Mouse (Mus musculus) T-helper 1 cell (primary cell): ENCODE results near the gene Gm20721.

ENCODE experiments used
- in situ Hi-C: fragments of 300-600 bp; cut with MboI, MseI; formaldehyde crosslinking; loops from one replicate; pipeline ENCODE4 v1.15.1; 2025; ENCODE audit warnings: high pct_unique_total_duplicates

The Gm20721 gene

DNA sequence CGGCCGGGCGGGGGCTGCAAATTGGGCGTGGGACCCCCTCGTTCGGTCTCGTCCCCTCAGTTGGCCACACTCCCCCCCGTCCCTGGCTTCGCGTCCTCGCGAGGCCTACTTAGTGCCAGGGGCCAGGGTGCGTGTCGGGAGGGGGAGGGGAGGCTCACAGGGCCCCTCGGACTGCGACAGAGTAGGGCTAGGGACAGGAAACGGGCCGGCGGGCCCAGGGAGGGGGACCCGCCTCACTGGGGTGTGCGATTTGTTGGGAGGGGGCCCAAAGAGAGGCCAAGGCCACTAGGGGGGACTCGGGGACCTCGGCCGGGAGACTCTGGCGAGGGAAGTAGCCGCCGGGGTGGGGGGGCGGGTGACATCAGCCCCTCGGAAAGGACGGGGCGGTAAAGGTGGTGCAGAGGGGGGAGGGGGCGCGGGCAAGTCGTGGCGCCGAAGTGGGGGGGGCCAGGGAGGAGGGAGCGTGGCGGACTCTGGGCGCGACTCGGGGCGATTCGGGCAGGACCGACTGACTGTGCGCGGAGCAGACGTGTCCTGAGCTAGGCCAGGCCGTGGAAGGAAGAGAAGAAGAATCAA, 15.8 kb downstream of the Gm20721 start:
- in situ Hi-C loops = no loop called here

DNA sequence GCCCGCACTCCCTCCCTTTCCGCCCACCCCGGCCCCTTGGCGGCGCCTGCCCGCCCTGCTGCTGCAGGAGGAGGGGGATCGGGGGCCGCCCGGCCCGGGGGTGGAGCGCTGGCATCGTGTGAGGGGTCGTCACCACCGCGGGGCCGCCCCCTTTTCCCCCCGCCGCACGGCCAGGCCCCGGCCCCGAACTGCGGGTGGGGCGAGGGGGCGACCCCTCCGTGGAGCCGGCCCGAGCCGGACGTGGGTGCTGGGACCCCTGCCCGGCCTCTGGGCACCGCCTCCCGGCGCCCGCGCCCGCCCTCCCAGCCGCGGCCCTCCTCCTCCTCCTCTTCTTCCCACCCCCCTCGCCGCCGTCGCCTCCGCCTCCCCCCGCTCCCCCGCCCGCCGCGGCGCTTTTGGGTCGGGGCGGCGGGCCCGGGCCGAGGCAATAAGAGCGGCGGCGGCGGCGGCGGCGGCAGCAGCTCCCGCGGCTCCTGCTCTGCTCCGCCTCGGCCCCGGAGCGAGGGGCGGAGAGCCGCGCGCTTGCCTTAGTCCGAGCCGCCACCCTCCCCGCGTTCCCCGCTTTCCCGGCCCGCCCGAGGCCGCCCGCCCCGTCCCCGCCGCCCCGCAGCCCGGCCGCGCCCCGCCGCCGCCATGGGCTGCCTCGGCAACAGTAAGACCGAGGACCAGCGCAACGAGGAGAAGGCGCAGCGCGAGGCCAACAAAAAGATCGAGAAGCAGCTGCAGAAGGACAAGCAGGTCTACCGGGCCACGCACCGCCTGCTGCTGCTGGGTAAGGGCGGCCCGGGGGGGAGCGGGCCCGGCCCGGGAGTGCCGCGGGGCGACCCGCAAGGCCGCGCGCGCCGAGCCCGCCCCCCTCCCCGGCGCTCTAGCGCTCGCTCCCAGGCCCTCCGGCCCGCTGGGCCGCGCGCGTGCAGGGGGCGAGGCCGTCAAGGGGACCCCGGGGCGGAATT, 16.6 kb downstream of the Gm20721 start:
- in situ Hi-C loops = loop anchor here (10.0 kb wide), 1 partner anchor 125 kb away; the partner anchor contains the start of gene Tubb1

DNA sequence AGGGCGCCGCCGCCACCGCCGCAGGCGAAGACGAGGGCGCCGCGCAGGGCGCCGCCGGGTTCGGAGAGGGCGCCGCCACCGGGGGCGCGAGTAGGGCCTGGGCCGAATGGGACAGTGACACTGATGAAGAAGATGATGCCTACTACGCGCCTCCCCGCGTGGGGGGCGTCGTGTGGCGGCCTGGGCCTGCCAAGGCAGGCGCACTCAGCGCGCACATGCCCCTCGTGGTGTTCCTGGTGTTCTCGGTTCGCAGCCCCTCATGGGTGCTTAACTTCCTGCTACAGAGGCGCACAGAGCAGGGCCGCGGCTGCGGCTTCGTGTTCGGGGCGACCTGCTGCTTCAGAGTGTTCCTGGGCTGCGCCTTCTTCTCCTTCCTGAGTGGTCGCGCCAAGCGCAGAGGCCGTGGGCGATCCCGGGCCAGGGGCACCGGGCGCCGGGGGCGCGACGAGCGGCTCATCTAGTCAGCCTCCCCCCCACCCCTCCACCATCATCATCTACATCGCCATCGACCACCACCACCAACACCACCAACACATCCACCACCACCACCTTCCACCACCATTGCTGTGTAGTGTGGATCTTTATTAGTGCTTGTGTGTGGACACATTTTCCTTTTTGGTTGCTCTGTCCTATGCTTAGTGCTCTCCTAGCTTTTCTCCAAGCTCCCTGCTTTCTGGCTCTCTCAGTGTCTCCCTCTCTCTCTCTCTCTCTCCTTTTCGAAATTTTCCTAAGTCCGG, 17.4 kb downstream of the Gm20721 start:
- in situ Hi-C loops = loop anchor here (10.0 kb wide), 1 partner anchor 126 kb away; the partner anchor contains the start of gene Tubb1

DNA sequence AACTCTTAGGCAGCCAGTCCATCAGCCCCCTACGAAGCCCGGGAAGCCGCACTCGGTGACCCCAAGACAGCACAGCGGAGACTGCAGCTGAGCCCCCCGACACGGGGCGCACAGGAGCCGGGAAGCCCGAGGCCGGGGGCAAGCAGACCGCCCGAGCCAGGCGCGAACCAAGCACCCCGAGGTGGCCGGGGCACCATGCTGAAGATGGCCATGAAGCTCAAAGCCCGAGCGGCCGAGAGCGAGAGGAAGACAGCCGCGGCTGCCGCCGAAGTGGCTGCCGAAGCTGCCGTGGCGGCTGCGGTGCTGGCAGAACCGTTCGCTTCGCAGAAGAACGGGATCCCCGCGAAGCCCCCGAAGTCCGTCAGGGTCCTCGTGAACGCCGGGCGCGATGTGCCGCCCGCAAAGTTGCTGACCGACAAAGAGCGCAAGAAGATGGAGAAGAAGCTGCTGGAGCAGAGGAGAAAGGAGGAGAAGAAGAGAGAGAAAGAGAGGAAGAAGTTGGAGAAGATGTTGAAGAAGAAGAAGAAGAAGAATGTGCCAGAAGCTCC, 18.1 kb downstream of the Gm20721 start:
- in situ Hi-C loops = loop anchor here (10.0 kb wide), 1 partner anchor 126 kb away; the partner anchor contains the start of gene Tubb1

DNA sequence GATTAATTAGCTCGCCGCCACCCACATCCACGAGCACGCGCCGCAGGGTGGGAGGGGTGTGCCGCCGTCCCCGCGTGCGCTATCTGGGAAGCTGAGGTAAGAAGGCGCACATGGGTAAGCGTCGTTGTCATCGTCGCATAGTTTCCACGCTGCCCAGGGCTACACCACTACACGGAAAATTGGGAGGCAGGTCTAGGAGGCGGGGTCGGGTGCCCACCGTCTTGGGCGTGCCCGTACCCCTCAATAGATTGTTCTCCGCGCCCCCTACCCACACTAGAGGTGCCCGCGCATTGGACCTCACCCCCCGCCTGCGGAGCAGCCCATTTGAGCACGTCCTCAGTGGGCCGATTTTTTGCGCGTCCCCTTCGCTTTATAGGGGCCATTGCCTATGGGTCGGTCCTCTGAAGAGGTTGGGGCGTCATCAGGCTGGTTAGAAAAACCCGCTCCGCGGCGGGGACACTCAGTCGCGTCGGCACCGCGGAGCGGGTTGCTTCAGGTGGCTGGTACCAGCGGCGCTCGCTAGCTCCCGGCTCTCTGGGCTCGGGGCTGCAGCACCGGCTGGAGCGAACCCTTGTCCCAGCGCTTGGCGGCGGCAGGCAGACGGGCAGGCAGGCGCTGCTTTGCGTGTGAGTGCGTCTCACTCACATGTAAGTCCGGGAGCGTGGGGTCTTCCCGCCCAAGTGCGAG, 19.1 kb downstream of the Gm20721 start:
- in situ Hi-C loops = loop anchor here (10.0 kb wide), 1 partner anchor 127 kb away; the partner anchor contains the start of gene Tubb1

DNA sequence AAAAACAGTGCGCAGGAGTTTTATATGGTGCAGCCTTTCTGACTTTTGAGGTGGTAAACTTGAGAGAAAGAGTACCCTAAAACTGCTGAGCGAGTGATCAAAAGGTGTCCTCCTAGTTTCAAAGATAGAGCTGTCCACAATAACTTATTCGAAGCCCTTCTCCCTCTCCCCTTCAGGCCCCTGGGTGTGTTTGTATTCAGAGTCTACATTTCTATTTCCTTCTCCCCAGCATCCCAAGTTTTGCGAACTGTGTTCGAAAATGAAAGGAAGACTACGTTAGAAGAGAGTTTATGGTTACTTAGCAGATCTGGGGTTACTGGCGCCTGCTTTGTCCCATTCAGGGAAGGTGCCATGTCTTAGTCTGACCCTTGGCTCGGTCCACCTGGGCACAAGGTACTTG, 20.0 kb downstream of the Gm20721 start:
- in situ Hi-C loops = loop anchor here (10.0 kb wide), 1 partner anchor 128 kb away; the partner anchor contains the start of gene Tubb1

DNA sequence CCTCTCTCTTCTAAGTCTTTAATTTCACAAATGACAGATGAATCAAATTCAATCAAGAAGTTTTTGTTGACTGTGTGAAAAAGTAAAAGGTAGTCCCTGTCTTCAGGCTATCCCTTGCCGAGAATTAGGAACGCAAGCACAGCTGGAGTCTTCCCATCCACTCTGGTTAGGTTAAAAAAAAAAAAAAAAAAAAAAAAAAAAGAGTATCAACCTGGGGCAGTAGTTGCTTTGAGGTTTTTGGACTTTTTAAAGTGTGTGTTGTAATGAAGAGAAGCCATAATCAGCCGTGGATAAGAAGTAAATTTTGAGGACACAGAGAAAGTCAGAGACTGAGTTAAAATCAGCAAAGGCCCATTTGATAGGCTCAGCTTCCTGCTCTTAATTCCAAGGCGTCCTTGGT, 20.5 kb downstream of the Gm20721 start:
- in situ Hi-C loops = loop anchor here (10.0 kb wide), 1 partner anchor 129 kb away; the partner anchor contains the start of gene Tubb1

DNA sequence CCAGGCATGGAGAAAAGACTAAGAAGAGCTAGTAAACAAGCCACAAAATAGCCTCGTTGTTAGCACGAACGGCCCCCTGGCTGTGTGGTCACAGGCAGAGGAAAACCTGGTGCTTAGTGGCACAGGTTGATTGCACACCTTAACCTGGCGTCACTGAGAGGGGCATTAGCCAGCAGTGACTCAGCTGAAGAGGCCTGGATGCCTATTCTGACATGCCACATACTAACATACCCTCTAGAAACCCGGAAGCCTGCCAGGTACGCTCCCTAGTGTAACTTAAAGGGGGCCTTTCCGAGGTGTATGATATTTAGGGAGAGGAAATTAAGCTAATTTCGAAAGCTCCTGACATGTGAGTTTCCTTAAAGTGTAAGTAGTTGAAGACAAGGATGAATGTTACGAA, 29.9 kb downstream of the Gm20721 start:
- in situ Hi-C loops = loop anchor here (5.0 kb wide), 2 partner anchors 86 to 356 kb away; no protein-coding TSS in a partner anchor

DNA sequence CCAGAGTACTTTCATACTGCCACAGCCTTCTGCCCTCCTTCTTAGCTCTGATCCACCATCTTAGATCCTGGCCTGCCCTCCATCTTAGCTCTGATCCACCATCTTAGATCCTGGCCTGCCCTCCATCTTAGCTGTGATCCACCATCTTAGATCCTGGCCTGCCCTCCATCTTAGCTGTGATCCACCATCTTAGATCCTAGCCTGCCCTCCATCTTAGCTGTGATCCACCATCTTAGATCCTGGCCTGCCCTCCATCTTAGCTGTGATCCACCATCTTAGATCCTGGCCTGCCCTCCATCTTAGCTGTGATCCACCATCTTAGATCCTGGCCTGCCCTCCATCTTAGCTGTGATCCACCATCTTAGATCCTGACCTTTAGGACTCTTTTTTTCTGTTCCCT, 31.1 kb downstream of the Gm20721 start:
- in situ Hi-C loops = loop anchor here (5.0 kb wide), 2 partner anchors 87 to 357 kb away; no protein-coding TSS in a partner anchor

DNA sequence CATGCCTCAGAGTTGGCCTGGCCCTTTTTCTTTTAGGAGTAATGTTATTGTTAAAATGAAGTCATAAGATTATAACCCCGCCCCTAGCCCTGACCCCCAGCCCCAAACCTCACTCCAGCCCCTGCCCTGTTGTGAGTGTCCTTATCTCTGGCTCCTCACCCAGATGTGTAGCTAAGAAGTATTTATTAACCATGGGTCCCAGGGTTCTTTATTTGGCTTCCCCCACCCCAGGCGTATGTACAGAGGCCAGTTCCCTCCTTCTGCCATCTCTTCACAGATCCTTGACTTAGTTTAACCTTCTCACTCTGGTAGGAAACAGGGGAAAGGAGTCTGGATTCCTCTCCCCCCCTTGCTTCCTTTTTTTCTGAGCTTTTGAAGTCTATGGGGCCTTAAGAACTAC, 33.9 kb downstream of the Gm20721 start:
- in situ Hi-C loops = no loop called here

DNA sequence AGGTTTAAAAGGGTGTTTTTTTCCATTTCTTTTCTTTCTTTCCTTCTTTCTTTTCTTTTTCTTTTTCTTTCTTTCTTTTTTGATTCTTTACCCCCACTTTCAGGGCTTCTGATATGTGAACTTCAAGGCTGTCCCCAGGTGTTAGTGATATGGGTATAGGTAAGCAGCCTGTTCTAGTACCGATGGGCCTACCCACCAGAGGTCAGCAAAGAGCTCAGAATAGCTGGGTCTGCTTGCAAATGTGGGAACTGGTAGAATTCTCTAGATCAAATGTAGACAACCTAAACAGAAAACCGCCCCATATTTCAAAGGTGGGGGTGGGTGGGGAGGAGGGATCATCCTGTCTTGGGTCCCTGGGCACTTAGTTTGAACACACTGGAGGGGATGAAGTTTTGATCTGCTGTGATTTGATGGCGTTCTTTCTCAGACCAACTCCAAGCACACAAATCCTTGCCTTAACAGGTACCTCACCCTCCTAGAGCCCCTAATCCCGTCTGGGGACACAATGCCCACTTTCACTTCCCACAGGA, 34.3 kb downstream of the Gm20721 start:
- in situ Hi-C loops = no loop called here

DNA sequence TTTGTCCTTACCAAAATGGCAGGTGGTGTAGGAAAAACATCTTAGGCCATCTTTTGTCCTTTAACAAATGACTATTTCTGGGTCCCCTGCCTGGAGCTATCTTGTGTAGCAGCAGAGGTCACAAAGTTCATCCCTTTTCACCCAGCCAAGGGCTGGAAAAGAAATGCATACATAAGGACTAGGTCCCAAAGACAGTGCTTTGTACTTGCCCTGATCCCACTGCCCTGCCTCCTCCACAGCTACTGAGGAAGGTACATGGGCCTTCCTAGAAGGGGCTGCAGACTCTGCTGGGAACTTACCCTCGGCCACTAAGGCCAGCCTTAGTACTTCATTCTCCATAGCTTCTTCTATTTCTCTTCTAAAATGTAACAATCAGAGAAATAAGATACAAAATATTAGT, 34.9 kb downstream of the Gm20721 start:
- in situ Hi-C loops = no loop called here

DNA sequence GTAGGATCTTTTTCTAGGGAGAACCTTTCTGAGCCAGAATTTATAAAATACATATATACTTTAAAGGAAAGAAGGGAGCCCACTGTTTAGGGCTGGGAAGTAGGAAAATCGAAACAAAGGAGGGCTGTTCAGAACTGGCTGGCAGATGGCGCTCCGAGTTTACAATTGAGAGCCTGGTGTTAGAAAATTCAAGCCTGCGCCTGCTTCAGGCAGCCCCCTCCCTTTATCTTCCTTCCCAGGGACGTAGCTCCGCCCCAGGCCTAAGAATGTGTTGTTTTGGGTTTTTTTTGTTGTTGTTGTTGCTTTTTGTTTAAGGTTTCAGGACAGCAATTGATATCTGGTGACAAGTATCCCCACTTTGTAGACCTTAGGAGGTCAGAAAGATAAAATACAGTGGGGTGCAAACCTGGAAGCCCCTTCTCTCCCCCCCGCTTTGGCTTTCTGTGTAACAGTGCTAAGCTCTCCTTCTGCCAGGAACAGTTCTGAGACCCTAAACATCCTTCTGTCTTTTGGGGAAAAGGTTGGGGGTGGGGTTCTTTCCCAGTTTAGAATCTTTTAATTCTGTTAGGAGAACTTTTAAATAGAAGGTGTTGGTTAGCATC, 35.5 kb downstream of the Gm20721 start:
- in situ Hi-C loops = no loop called here

DNA sequence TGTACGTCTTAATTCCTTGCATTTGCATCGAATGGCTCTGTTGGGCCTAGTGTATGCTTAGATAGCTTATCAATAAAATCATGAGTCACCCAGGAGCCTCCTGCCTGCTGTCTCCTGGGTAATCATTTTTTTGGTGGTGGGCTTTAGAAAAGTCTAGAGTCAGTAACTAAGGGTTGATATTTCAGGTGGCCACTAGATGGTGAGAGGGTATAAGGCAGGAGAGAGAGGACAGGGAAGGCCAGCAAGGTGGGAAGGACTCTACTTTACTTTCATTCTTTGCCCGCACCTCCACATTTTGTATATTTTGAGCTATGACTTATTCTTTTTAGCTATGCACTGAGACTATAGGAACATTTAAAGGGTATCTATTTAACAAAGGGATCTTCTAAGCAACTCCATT, 38.6 kb downstream of the Gm20721 start:
- in situ Hi-C loops = loop anchor here (5.0 kb wide), 1 partner anchor 549 kb away; no protein-coding TSS in a partner anchor

DNA sequence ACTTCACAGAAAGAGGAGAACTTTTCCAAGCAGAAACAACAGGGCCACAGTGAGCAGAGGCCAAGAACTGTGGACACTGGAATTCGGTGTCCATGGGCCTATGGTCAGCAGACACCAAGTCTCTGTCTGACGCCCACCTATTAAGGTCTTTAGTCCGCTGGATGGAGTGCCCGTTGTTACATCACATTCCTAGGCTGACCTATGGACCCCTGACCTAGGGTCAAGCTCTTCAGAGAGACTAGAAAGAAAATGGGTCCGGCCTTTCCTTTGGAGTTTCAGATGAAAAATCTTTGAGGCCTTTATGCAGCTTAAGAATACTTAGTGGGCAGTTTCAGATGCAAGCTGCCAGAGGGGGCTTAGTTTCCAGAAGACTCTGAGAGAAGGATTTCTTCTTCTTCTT, 40.9 kb downstream of the Gm20721 start:
- in situ Hi-C loops = loop anchor here (5.0 kb wide), 1 partner anchor 552 kb away; no protein-coding TSS in a partner anchor

DNA sequence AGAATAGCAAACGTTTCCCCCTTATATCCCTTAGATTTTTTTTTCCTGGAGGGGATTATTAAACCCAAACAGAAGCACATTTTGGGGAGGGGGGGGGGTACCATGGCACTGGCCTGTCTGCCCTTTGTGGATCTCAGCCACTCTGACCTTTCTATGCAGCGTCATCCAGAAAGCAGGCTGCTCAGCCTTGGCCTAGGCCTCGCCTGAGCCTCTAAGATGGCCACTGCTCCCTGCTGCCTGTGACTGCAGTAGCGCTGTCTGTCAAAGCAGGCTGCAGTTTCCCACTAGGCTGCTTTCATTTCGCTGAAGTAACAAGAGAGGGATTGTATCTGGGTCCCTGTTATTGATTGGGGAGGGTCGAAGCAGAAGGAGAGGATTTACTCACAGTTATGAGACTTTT, 44.0 kb downstream of the Gm20721 start:
- in situ Hi-C loops = no loop called here

DNA sequence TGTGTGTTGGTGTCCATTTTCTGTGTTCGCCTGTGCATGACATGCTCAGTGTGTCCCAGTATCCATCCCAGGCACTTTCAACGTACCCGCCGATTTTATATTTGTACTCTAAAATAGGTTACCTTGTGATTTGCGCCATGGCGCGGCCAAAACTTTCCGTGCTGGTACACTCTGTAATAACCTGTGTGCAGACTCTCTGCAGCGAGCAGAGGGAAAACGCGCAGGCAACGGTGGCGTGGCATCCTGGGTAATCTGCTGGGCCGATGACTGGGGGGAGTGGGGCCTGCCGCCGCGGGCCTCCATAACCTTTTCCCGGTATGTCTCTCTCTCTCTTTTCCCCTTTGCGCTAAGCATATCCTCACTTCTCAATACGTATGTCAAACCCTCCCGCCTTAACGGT, 45.8 kb downstream of the Gm20721 start:
- in situ Hi-C loops = no loop called here

DNA sequence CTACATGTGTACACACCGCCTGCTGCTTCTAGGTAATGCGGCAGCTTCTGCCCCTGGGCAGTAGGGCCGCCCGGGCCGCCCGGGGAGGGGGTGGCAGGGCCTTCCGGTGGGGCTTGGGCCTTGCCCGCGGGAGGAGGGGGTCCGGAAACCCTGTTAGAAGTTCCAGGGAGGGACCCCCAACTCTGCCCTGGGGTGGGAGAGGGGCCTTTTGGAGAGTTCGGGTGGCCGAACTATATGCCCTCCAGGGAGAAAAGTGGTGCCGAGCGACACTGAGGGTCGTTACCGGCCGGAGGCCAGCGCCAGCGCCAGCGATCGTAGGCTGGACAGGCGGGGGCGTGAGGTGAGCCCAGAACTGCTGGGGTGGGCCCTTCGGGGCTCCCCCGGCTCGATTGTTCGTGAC, 46.3 kb downstream of the Gm20721 start:
- in situ Hi-C loops = no loop called here

DNA sequence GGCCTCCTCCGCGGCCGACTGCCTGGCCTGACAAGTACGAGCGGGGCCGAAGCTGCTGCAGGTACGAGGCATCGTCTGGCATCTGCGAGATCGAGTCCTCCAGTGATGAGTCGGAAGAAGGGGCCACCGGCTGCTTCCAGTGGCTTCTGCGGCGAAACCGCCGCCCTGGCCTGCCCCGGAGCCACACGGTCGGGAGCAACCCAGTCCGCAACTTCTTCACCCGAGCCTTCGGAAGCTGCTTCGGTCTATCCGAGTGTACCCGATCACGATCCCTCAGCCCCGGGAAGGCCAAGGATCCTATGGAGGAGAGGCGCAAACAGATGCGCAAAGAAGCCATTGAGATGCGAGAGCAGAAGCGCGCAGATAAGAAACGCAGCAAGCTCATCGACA, 46.7 kb downstream of the Gm20721 start:
- in situ Hi-C loops = no loop called here
